Mouse (Mus musculus): ENCODE results near the gene Emc6.

Gene Emc6

DNA sequence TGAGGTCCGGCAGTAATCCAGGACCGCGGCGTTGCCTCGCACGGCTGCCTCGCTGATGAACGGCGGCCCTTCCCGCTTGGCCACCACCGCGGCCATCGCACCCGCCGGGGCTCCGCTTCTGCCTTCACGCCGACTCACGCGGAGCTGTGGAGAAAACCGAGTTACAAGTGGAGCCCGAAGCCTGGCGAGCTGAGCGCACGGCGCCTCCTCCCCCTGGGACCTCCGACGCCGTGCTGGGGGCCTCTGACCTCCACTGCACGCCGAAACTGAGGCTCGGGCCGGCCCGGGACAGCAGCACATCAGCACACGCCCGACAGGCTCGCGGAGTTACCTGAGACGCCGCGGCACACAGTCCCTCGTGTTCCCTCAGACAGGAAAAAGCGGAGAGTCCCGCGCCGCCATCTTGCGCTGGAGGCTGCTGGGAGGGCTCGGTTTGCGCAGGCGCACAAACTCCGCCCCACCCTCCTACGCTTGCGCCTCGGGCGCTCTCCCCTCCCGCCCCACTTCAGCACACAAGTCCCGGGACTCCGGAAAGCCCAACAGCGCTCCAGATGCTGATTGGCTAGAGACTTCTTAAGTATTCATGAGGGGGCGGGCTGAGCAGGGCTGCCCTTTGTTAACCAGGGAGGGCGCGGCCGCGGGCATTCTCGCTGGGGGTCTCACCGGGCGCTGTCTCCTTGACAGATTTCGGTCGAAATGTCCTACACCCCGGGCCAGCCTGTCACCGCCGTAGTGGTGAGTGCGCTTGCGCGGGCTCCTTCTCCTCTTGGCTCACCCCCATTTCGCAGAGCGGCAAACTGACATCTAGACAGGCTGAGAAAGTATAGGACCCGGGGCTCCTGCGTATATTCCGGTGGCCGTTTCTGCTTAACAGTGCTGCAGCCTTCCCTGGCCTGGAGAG, at the start of gene Emc6, which contains the start of gene Tax1bp3:
Gene Emc6, minus strand, starts transcription at position 430 of the 901 bp plus-strand sequence.
Gene Tax1bp3, plus strand, starts transcription at position 476 of the 901 bp plus-strand sequence.
- peak; percentile 96 to 97 for DNase-seq (ENCODE audit: low spot score in 2 of 2)

GRCm38 (mm10) chr11:73225856-73226255, 49.0 kb upstream of the Emc6 start:
- no peak for DNase-seq (ENCODE audit: low spot score in 2 of 2)

DNA sequence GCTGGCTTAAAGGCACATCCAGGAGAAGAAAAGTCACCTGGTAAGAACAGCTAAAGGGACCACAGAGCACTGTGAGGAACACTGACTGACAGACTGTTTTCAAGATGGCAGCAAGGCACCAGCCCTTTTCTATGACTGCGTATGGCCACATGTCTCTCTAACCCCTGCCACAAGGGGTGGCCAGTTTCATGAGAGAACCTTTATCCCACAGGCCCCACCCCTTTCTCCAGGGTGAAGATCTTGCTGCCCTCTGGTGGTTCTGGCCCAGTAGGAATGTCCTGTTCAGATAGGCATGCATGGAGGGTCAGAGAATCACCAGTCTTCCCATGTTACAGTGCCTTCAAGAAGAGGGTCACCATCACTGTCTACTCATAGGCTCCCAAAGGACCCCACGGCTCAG, 47.1 kb upstream of the Emc6 start:
- DNase-seq (ENCODE audit: low spot score in 2 of 2): peak in 1 of 2 experiments; percentile 7

GRCm38 (mm10) chr11:73222846-73223245, 46.0 kb upstream of the Emc6 start:
- DNase-seq (ENCODE audit: low spot score in 2 of 2): no peak

DNA sequence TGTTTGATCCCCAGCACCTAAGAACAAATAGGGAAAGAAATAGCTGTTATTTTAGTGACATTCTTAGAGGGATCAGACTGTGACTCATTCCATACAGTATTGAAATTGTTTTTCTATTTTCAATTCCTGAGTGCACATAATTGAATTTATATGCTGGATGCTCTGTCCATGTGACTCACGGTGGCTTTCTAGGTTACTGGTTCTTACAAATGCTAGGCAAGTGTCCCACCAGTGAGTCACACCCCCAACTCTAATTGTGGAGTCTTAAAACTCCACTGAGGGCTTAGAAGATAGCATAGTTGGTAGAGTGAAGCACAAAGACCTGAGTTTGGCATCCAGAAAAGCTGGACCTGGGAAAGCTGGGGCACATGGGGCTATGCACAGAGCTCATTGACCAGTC, 43.8 kb upstream of the Emc6 start:
- DNase-seq (ENCODE audit: low spot score in 2 of 2): no peak

GRCm38 (mm10) chr11:73219671-73220070, 42.8 kb upstream of the Emc6 start:
- DNase-seq (ENCODE audit: low spot score in 2 of 2): no peak

- DNase-seq (ENCODE audit: low spot score in 2 of 2): no peak
Observed at GRCm38 (mm10) chr11:73213956-73214355, 37.1 kb upstream of the Emc6 start.

DNA sequence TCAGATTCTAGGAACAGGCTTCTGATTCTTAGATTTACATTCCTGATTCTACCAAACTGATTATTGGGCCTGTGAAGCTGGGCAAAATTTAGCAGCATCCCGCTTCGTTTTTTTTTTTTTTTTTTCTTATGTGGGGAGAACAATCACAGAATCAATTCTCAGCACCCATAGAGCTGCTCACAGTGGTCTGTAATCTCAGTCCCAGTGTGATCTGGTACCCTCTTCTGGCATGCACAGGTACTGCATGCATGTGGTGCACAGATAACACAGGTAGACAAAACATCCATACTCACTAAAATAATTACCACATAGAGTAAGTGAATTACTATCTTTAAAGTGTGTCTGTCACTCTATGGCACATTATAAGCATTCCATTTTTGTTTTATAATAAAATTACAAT, 30.8 kb upstream of the Emc6 start:
- DNase-seq (ENCODE audit: low spot score in 2 of 2): no peak

- DNase-seq (ENCODE audit: low spot score in 2 of 2): no peak
Observed at GRCm38 (mm10) chr11:73205194-73205593, 28.4 kb upstream of the Emc6 start.

DNA sequence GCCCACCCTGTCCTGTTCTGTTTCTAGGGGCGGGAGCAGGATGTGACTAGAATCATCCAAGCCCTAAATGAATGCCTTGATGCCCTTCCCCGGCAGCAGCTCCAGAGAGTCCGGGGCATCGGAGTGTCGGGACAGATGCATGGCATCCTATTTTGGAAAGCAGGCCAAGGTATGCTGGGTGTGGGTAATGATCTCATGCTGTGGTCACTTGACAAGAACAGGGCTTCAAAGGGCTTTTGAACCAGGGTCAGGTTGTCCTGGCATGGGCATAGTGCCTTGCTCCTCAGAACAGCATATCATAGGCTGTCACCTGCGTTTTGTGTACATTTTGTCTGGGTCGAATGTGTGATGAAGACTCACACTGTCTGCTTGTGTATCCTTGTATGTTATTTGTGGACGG, 27.1 kb upstream of the Emc6 start:
- DNase-seq (ENCODE audit: low spot score in 2 of 2): no peak

DNA sequence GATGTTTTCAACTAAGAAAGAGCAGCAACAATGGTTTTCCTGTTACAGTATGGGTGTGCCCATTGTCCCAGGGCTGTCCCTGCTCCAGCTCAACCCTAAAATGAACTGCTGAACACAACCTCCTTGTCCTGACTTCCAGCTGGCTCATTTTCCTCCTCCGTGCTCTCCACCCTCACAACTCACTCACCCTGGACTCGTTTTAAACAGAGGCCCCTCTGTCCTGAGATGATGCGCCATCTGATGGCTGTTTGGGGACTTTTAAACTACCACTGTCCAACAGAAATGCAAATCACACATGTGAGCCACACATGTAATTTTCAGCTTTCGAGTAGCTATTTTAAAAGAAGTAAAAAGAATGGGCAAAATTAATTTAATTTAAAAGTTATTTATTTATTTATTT, 24.8 kb upstream of the Emc6 start:
- DNase-seq (ENCODE audit: low spot score in 2 of 2): no peak

DNA sequence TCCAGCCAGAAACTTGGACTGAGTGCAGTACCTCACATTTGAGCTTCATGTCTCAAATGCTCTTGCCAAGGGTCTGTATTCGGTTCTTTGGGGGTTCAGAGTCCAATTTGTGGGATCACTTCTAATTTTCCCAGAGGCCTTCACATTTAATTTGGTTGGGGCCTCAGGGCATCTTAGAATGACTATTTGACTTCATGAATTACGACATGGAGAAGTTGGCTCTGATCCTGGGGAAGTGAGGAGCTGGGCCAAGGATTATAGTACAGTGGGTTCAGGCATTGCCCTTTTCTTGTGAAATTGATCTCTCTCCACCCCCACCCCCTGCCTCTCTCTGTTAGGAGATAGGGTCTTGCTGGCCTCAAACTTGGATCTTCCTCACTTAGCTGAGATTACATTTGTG, 24.2 kb upstream of the Emc6 start:
- DNase-seq (ENCODE audit: low spot score in 2 of 2): no peak

GRCm38 (mm10) chr11:73199879-73200278, 23.0 kb upstream of the Emc6 start:
- DNase-seq (ENCODE audit: low spot score in 2 of 2): peak; percentile 30 to 45

DNA sequence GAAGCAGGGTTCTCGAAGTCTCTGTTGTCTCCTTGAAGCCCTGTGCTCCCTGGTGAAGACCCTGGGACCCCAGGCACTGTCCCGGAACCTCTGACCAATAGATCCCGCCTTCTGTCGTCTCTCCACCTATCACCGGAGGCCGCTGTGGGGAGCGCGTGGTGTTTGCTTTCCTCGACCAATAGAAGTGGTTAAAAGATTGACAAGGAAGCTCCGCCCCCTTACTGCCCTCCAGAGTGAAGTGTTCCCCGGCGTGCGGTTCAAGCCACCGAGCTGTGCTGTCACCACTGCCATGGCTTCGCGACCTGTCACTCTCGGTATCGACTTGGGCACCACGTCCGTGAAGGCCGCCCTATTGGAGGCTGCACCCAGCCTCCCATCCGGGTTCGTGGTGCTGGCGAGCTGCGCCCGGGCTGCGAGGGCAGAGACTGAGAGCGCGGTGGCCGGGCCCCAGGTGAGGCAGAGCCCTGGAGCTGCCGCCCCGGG, 22.4 kb upstream of the Emc6 start, which contains the start of gene Shpk:
Gene Shpk, plus strand, starts transcription at position 231 of the 483 bp plus-strand sequence.
- peak; percentile 93 to 96 for DNase-seq (ENCODE audit: low spot score in 2 of 2)

DNA sequence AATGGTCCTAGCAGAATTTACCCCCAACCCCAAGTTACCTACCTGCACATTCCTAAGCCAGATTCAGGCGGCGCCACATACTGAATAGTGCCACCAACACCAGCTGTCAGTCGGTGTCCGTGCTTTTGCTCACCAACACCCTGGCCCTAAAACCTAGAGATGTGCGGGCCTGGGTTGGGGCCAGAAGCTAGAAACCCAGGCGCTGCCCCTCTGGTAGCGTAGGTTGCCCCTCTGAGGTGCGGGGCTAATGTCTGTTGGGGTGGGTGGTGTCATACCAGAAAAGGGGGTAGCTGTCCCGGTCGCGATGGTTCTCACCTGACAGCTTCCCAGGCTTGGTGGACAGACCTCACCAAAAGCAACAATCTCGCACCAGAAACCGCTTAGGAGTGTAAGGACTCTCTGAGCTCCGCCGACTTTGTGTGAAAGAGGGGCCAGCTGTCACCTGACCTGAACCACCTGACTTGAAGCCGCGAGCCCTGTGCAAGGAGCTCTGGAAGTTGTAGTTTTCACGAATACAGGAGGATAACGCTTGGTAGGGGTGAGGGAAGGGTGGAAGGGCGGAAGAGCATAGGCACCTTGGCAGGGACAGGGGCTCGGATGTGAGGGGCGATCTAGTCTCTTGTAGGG, 21.9 kb upstream of the Emc6 start, which contains the start of gene Ctns:
Gene Ctns, minus strand, starts transcription at position 440 of the 627 bp plus-strand sequence.
- DNase-seq (ENCODE audit: low spot score in 2 of 2): peak; percentile 84 to 86

- DNase-seq (ENCODE audit: low spot score in 2 of 2): no peak
Observed at GRCm38 (mm10) chr11:73198190-73198589, 21.4 kb upstream of the Emc6 start.

- DNase-seq (ENCODE audit: low spot score in 2 of 2): no peak
Observed at GRCm38 (mm10) chr11:73194444-73194843, 17.6 kb upstream of the Emc6 start.

DNA sequence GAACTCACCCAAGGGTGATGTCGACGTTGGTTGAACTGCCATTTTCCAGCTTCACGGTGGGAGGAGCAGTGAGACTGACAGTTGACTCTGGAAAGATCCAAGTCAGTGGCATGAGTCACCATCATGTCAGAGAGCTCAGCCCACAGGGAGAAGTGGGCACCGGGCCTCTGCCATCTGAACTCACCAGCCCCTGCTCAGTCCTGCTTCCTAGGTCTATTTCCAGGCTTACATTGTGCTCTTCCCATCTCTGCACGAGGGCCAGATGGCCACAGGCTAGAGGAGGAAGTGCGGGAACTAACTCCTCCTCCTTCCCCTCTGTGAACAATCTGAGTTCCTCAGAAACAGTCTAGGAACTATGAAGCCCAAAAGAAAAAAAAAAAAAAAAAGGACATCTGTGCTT, 16.2 kb upstream of the Emc6 start:
- no peak for DNase-seq (ENCODE audit: low spot score in 2 of 2)

DNA sequence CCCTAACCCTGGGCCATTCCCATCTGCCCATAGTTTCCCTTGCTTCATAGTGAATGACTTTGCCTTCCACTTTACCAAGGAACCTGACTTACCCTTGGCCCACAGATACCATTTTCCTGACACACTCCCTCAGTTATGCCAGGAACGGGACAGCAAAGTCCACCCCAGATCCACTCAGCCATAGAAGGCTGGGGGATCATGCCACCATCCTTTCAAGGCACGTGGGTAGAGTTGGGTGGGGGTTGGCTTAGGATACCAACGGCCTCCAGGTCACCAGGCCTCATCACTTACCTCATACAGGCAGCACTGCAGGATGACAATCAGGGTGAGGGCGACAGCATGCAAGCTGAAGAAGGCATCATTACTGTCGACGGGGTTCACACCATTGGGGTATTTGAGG, 10.4 kb upstream of the Emc6 start:
- no peak for DNase-seq (ENCODE audit: low spot score in 2 of 2)

- no peak for DNase-seq (ENCODE audit: low spot score in 2 of 2)
Observed at GRCm38 (mm10) chr11:73185872-73186615, 9.2 kb upstream of the Emc6 start.

- no peak for DNase-seq (ENCODE audit: low spot score in 2 of 2)
Observed at GRCm38 (mm10) chr11:73177895-73178294, 1.1 kb upstream of the Emc6 start.

DNA sequence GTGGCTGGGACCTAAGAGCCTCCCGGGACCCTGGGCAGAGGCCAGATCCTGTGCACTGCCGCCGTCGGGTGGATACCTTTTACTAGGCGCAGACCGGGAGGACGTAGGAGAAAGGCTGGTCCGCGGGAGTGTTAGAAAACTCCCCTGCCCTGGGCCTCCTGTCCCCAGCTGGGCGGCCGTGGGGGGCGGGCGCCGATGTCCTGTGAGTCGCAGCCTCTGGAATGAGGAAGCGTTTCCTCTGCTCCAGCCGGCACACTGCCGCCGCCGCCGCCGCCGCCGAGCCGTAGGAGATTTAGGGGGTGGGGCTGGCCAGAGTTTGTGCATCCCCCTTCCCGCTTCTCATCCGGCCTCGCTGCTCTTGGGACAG, 655 bp upstream of the Emc6 start:
- peak; percentile 30 to 43 for DNase-seq (ENCODE audit: low spot score in 2 of 2)

Data from spleen, postnatal 36 days (tissue).